Mouse (Mus musculus): ENCODE data around the gene Stub1. TPM values are rescaled to one million over a fixed set of nuclear protein-coding genes. Genes with fewer than 3 reads are reported as not detected.

Gene Stub1
- polyA plus RNA-seq, 1 experiment = 140 TPM

GRCm38 (mm10) chr17:25865288-25865687, 32.1 kb upstream of the Stub1 start:
- Histone ChIP-seq H3K4me1 (ENCODE audit: control insufficient read depth, insufficient read depth, low read length) (peaks cover 6% of the 10 kb centered on the region; the same call in 1 of the 2 replicates), H3K27ac (ENCODE audit: control insufficient read depth, insufficient read depth, low read depth, low read length, poor library complexity) (no peak overlapping the region), H3K4me3 (replicated peaks; ENCODE audit: control insufficient read depth, low read depth, low read length) (no peak overlapping the region)
- 91% methylated on average over 11 of the region's 11 CpGs for WGBS
- no peak for TF ChIP-seq CTCF (IDR thresholded peaks at IDR 0.05; ENCODE audit: control insufficient read depth, insufficient read depth, low read length)
- TF ChIP-seq POLR2A (IDR thresholded peaks at IDR 0.05; ENCODE audit: borderline replicate concordance, control insufficient read depth, low read depth, low read length) = no peak

GRCm38 (mm10) chr17:25864311-25864710, 31.1 kb upstream of the Stub1 start:
- peaks cover 6% of the 10 kb centered on the region; the same call in 1 of the 2 replicates for H3K4me1 ChIP-seq (ENCODE audit: control insufficient read depth, insufficient read depth, low read length)

GRCm38 (mm10) chr17:25863681-25864080, 30.5 kb upstream of the Stub1 start:
- Histone ChIP-seq H3K4me1 (ENCODE audit: control insufficient read depth, insufficient read depth, low read length) (peaks cover 5% of the 10 kb centered on the region; the same call in 1 of the 2 replicates), H3K27ac (ENCODE audit: control insufficient read depth, insufficient read depth, low read depth, low read length, poor library complexity) (no peak overlapping the region), H3K4me3 (replicated peaks; ENCODE audit: control insufficient read depth, low read depth, low read length) (no peak overlapping the region)
- WGBS = 91% methylated on average over 6 of the region's 6 CpGs
- no peak for TF ChIP-seq POLR2A (IDR thresholded peaks at IDR 0.05; ENCODE audit: borderline replicate concordance, control insufficient read depth, low read depth, low read length)
- no peak for TF ChIP-seq CTCF (IDR thresholded peaks at IDR 0.05; ENCODE audit: control insufficient read depth, insufficient read depth, low read length)

More at GRCm38 (mm10) chr17:25864311-25864710, 31.1 kb upstream of the Stub1 start:
- Histone ChIP-seq H3K4me3 (replicated peaks; ENCODE audit: control insufficient read depth, low read depth, low read length) (no peak overlapping the region), H3K27ac (ENCODE audit: control insufficient read depth, insufficient read depth, low read depth, low read length, poor library complexity) (no peak overlapping the region)
- TF ChIP-seq CTCF (IDR thresholded peaks at IDR 0.05; ENCODE audit: control insufficient read depth, insufficient read depth, low read length) (no peak), POLR2A (IDR thresholded peaks at IDR 0.05; ENCODE audit: borderline replicate concordance, control insufficient read depth, low read depth, low read length) (no peak)
- 88% methylated on average over 14 of the region's 14 CpGs for WGBS

- WGBS = 8% methylated on average over 6 of the region's 6 CpGs
- peaks cover 5% of the 10 kb centered on the region; the same call in 1 of the 2 replicates for H3K4me1 ChIP-seq (ENCODE audit: control insufficient read depth, insufficient read depth, low read length)
- H3K4me3 ChIP-seq (replicated peaks; ENCODE audit: control insufficient read depth, low read depth, low read length) = peak overlapping the region; percentile 80
Observed at GRCm38 (mm10) chr17:25861704-25862612, 28.8 kb upstream of the Stub1 start.

GRCm38 (mm10) chr17:25860832-25861703, 27.9 kb upstream of the Stub1 start, which contains the start of gene Wdr90:
Wdr90 (minus strand) TSS chr17:25861501.
- Histone ChIP-seq H3K4me1 (ENCODE audit: control insufficient read depth, insufficient read depth, low read length) (peaks cover 5% of the 10 kb centered on the region; the same call in 1 of the 2 replicates), H3K27ac (ENCODE audit: control insufficient read depth, insufficient read depth, low read depth, low read length, poor library complexity) (peak within 1 kb of the TSS; percentile 56), H3K4me3 (replicated peaks; ENCODE audit: control insufficient read depth, low read depth, low read length) (peak within 1 kb of the TSS; percentile 80)
- WGBS = 3% methylated on average over 65 of the region's 65 CpGs
- TF ChIP-seq POLR2A (IDR thresholded peaks at IDR 0.05; ENCODE audit: borderline replicate concordance, control insufficient read depth, low read depth, low read length) (peak; percentile 90), CTCF (IDR thresholded peaks at IDR 0.05; ENCODE audit: control insufficient read depth, insufficient read depth, low read length) (peak; percentile 32; the same call in 1 of the 2 replicates)

More at GRCm38 (mm10) chr17:25861704-25862612, 28.8 kb upstream of the Stub1 start:
- H3K27ac ChIP-seq (ENCODE audit: control insufficient read depth, insufficient read depth, low read depth, low read length, poor library complexity) = peak overlapping the region; percentile 56
- TF ChIP-seq CTCF (IDR thresholded peaks at IDR 0.05; ENCODE audit: control insufficient read depth, insufficient read depth, low read length) (no peak), POLR2A (IDR thresholded peaks at IDR 0.05; ENCODE audit: borderline replicate concordance, control insufficient read depth, low read depth, low read length) (no peak)

- 85% methylated on average over 6 of the region's 6 CpGs for WGBS
- H3K27ac ChIP-seq (ENCODE audit: control insufficient read depth, insufficient read depth, low read depth, low read length, poor library complexity) = no peak overlapping the region
- H3K4me3 ChIP-seq (replicated peaks; ENCODE audit: control insufficient read depth, low read depth, low read length) = peak overlapping the region; percentile 80
- H3K4me1 ChIP-seq (ENCODE audit: control insufficient read depth, insufficient read depth, low read length) = peaks cover 5% of the 10 kb centered on the region; the same call in 1 of the 2 replicates
- TF ChIP-seq POLR2A (IDR thresholded peaks at IDR 0.05; ENCODE audit: borderline replicate concordance, control insufficient read depth, low read depth, low read length) (0 out of 2 replicates have a peak, but pooled peaks have one; percentile 13), CTCF (IDR thresholded peaks at IDR 0.05; ENCODE audit: control insufficient read depth, insufficient read depth, low read length) (no peak)
Observed at GRCm38 (mm10) chr17:25860229-25860628, 27.0 kb upstream of the Stub1 start.

GRCm38 (mm10) chr17:25844396-25844901, 11.2 kb upstream of the Stub1 start, which contains the start of gene Rhot2:
Rhot2 (minus strand) TSS chr17:25844851.
- Histone ChIP-seq H3K27ac (ENCODE audit: control insufficient read depth, insufficient read depth, low read depth, low read length, poor library complexity) (peak within 1 kb of the TSS; percentile 82), H3K4me3 (replicated peaks; ENCODE audit: control insufficient read depth, low read depth, low read length) (peak within 1 kb of the TSS; percentile 78), H3K4me1 (ENCODE audit: control insufficient read depth, insufficient read depth, low read length) (peaks cover 7% of the 10 kb centered on the region)
- peak; percentile 68; the same call in 1 of the 2 replicates for TF ChIP-seq POLR2A (IDR thresholded peaks at IDR 0.05; ENCODE audit: borderline replicate concordance, control insufficient read depth, low read depth, low read length)
- peak; percentile 44; the same call in 1 of the 2 replicates for TF ChIP-seq CTCF (IDR thresholded peaks at IDR 0.05; ENCODE audit: control insufficient read depth, insufficient read depth, low read length)
- under 1% methylated on average over 21 of the region's 21 CpGs for WGBS

Data from bone marrow, adult 2 months (tissue).